Mouse (Mus musculus) ES-E14 (cell line): ENCODE measurements at regions not wholly inside any gene's neighbourhood (a gene's known extent, or its start where the extent isn't known, plus 50 kb on each side); places are given as distances from the start of the nearest gene placed in this dataset.
A peak's percentile ranks its signal among the peaks of the same experiment; 100 is the strongest.

Experiments used
- CHD2 ChIP-seq: IDR thresholded peaks from 2 replicates; pipeline ENCODE4 v1.6.1; 2014; ENCODE audit warnings: mild to moderate bottlenecking, low read depth, low read length, inconsistent platforms
- HCFC1 ChIP-seq: IDR thresholded peaks from 2 replicates; pipeline ENCODE4 v1.6.1; 2012; ENCODE audit warnings: low read length, inconsistent platforms, borderline replicate concordance; ENCODE audit not compliant: insufficient read depth
- MAFK ChIP-seq: IDR thresholded peaks from 2 replicates; pipeline ENCODE4 v1.6.1; 2014; ENCODE audit warnings: mild to moderate bottlenecking, low read depth, low read length, inconsistent platforms; ENCODE audit not compliant: insufficient read depth
- ZC3H11A ChIP-seq: IDR thresholded peaks from 2 replicates; pipeline ENCODE4 v1.6.1; 2012; ENCODE audit warnings: low read depth, mild to moderate bottlenecking, inconsistent platforms, low read length, borderline replicate concordance
- ZNF384 ChIP-seq: IDR thresholded peaks from 2 replicates; pipeline ENCODE4 v1.6.1; 2012; ENCODE audit warnings: low read depth, low read length, inconsistent platforms

- TF ChIP-seq CHD2: no peak
- no peak for TF ChIP-seq ZC3H11A
- no peak for TF ChIP-seq MAFK
- TF ChIP-seq HCFC1: peak; percentile 35; the same call in 1 of the 2 replicates
- no peak for TF ChIP-seq ZNF384
Measured at GRCm38 (mm10) chr12:18387257-18387656, 127.1 kb upstream of the 5730507C01Rik start.
